Mouse (Mus musculus) urinary bladder, postnatal 4 days (tissue): Measurements from ENCODE around the gene Il20ra.
"Not testable (repeated sequence)": the region's sequence is repeated elsewhere in the genome, so short reads cannot be mapped to it uniquely, and the experiment has no call there.

Experiments used
- DNase-seq, 2 experiments: peaks; one replicate each; pipeline ENCODE4 v3.0.0; 2021 to 2022; ENCODE audit warnings: low spot score in 2 of 2

The Il20ra gene

DNA sequence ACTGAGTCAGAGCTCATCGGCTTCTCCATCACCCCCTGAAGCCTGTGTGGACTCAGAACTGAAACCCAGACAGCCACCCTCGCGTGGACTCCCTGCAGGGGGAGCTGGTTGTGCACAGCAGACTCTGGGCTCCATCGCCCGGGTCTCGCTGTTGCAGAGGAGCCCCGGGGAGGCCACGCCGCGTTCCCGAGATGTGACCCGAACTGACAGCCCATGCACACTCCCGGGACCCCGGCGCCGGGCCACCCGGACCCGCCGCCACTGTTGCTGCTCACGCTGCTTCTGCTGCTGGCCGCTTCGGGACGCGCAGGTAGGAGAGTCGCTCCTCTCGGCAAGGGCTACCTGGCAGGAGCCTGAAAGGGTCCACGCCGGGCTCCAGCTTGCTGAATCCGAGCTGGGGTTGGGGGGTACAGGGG is at the start of gene Il20ra:
Gene Il20ra, plus strand, starts transcription at position 150 of the 416 bp plus-strand sequence.
- DNase-seq: peak; percentile 29 to 64

DNA sequence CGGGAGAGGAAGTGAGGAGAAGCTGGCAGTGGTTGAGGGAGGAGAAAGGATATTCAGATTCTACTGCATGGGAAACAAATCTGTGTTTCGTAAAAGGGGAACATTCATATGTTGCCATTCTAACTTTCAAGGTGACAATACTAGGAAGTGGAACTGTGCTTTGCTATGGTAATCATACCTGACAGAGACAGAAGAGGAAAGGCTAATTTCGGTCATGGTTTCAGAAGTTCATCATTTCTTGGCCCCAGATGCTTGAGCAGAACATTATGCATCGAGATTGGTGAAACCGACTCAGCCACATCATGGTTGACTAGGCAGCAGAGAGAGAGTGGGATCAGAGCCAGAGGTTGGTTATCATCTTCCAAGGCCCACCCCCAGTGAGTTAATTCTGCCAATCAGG is 43.4 kb upstream of the Il20ra start:
- no peak for DNase-seq

DNA sequence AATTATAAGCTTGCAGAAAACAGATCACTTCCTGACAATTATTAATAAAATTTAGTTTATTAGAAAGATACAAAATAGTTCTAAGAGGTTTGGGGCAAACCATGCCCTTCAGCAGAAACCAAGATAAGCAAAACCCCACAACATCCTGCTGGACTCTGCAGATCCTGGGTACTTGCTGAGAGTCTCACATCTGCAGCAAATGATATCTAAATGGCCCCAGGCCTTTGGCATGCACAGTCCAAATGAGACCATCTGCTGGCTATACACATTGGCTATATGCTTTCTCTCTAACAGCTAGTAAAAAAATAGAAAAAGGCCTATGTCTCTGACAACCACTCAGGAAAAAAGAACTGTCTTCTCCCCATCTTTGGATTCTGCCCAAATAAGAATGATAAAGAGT is 40.4 kb upstream of the Il20ra start:
- DNase-seq: no peak

DNA sequence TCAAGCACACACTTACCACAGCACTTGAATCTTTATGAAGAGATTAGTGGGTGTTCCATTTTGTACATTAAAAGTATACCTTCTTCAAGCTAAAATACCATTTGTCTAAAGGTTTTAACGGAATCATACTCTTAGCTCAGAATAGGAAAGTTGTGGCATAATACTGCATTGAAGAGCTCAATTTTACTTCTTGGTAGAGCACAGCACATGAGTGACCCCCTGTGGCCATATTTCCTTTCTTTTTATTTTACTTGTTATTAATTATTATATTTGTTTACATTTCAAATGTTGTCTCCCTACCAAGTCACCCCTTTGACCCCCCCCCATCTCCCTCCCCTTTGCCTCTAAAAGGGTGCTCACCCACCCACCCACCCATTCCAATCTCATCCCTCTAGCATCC is 39.2 kb upstream of the Il20ra start:
- no peak for DNase-seq

DNA sequence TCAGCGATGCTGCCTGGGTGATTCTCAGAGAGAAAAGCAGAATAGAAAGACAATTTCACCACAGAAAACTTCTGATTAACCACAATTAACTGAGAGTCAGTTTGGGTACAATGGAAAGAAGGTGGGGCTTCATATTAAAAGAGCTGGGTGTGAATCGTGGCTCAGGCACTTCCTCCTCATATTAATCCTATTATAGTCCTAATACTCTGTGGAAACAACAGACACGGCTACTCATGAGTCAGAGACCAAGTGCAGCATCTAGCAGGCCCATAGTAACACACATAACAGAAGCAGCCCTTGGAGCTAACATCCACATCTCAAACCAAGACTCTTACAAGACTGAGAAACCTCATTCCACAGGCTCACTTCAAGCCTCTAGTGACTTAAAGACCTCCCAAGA is 24.7 kb upstream of the Il20ra start:
- DNase-seq: no peak

DNA sequence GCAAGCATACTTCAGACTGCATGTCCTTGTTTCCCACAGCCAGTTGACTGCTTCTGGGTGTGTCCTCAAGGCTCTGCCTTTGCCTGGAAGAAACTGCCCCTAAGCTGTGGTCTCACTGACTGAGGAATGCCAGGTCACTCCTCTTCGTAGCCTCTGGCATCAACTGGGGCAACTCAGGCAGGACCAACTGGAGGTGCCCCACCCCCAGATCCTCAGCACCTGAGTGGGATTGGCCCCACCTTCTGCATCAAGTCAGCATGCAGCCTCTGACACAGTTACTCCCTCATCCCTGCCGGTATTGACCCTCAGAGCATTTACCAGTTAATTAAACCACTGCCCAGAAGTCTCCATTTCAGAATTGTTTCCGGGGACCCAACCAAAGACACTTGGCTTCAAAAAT is 21.1 kb upstream of the Il20ra start:
- no peak for DNase-seq

DNA sequence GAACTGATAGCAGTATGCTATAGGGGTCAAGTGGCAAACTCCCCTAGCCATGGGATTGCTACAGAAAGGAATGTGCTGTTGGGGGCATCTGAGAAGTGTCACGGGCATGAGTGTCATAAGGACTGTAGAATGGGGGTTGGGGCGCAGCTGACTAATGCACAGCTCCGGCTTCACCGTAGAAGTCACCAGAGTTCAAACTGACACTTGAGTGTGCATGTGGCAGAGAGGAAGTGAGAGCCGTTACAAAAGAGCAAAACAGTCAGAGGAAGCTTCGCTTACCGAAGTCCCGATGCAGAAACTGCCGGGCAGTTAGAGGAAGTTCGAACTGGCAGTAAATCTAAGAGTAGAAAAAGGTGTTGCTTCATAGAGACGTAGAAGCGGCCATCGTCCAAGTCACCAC is 20.6 kb upstream of the Il20ra start:
- no peak for DNase-seq

DNA sequence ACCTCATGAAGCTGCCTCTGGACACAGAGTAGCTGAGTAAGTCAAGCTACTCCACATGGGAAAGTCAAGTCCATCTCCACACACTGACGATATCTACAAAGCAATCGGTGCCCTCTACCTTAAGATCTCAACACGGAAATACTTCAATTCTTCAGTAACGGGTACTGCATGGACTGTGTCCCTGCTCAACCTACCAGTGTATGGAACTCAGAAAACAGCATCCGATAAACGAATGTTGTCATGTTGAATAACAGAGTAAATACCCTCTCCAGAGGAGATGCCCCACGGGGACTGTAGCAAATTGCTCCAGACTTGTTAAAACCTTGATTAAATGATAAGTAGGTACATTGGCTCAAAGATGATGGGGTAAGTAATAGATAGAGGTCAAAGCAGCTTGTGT is 20.0 kb upstream of the Il20ra start:
- DNase-seq: no peak

DNA sequence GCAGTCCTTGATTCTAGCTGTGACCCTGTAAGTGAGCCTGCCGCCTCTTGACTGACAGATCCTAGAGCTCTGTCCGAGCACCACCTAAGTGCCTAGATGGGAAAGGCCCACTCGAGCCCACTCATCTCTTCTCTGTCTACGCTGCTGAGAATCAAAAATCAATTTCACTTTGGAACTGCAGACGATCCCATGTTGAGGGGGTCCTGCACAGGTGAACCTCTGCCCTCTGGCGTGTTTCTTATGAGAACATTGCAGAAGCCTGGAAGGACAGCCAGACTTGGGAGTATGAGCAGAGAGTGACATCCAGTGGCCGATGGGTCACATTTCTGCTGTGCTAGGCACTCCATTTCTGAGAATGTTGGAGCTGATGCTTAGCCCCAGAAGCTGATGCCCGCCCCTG is 19.4 kb upstream of the Il20ra start:
- DNase-seq: no peak

DNA sequence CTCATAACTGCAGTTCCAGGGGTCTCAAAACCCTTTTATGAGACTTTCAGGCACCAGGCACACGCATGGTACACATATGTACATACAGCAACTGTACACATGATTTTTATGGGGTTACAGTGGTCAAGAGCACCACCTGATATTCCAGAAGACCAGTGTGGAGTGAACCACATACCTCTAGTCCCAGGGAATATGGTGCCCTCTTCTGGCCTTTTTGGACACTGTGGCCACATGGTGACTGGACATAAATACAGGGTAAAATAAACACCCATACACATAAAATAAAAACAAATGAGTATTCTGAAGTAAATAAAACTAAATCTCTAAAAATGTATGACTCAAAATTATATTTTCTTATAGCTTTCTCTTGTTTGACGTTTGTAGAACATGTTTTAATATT is 18.7 kb upstream of the Il20ra start:
- no peak for DNase-seq

DNA sequence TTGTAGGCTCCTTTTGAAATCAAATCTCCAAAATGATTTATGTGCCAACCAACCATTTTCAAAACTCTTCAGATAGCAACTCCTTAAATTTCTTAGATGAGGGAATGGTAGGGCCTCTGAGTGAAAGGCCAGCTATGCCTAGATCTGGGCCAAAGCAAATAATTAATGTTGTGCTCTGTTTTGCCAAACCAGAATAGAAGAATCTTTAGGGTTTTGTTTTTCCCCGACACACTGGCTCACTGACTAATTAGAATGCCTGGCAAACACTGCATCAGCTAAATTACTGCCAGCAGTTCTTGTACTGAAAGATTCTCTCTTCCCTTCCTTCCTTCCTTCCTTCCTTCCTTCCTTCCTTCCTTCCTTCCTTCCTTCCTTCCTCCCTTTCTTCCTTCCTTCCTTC is 13.0 kb upstream of the Il20ra start:
- no peak for DNase-seq

DNA sequence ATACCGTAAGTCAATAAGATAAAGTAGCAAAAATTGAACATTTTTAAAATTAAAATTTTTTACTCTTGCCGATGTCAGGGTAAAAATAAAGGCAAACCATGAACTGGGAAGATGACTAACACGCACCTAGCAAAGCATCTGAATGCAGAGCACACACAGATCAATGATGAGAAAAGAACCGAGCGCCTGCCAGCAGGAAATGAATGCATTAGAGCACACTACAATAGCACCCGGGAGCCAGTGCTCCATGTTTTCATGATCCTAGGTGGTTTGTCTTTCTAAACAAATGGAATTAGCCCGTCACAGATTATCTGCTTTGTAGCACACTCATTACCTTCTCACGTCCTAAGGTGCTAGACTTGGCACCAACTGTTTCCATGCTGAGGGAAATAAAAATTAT is 7.9 kb upstream of the Il20ra start:
- no peak for DNase-seq

DNA sequence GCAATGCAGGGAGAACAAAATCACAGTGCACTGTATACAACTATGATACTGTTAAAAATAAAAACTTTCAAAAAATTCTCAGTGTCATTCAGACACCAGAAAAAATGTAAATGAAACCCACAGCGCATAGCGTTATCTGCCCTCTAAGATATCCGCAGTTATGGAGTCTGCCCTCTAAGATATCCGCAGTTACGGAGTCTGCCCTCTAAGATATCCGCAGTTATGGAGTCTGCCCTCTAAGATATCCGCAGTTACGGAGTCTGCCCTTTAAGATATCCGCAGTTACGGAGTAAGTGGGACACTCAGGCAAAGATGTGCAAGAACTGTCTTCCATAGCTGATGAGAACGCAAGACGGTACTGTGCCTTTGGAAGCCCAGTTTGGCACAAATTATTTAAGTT is 4.6 kb upstream of the Il20ra start:
- no peak for DNase-seq

DNA sequence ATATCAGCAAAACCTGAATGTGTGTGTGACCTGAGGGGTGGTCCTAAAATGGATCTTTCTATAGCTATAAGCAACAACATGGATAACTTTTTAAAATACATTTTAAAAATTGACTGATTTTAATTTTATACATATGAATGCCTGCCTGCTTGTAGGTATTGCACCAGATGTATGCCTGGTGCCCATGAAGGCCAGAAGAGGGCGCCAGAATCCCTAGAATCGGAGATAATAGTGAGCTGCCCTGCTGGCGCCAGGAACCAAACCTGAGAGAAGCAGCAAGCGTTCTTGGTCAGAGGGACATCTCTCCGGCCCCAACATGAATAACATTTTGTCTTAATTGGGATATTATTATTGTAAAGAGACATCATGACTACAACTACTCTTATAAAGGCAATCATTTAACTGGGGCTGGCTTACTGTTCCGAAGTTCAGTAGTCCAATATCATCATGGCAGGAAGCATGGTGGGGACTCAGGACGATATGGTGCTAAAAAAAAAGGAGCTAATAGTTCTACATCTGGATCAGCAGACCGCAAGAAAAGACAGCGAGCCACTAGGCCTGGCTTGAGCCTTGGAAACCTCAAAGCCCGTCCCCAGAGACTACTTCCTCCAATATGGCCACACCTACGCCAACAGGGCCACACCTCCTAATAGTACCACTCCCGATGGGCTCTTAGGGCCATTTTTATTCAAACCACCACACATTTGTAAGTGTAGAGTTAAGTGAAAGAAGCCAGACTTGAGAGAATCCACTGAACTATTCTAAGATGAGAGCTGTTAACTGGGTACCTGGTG is 3.9 kb upstream of the Il20ra start:
- DNase-seq: no peak

DNA sequence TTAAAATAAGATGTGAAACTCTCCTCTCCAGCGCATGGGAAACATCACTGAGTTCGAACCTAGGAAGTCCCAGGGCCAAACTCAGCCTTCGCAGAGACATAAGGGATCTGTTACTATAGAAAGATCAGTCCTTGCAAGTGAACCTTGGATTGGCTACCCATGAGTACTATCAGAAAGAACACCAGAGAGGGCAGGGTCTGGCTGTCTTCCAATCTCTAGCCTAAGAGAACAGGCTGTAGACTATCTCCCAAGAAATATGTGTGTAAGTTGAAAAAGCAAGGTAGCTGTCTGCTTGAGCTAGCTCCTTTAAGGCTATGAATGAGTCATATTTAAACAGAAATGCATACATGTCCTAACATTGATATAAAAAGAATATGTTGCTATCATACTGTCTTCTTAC is 1.4 kb upstream of the Il20ra start:
- DNase-seq: no peak

DNA sequence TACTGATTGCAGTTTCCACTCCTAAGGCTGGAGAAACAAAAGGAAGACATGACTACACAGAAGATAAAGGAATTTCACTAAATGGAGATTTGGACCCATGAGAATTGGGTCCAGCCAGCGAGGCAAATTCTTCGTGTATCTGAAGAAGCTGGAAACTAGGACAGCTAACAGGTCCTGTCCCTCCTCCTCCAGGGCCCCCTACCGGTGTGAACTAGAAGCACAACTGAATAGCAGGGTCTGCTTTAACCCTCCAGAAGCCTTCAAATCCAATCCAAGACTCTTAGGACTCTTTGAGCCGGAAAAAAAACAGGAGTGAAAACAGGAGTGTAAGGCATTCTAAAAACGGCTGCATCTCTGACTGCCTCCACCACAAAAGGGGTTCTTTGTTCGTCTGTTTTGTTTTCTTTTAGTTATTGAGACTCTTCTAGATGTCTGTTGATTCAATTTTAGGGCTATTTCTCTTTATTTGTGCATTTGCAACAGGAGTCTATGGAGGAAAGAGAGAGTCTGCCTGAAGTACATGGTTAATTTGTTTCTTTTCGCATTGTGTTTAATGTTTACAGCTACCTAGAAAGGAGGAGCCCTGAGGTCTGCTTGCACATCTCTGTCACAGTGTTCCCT is 709 bp upstream of the Il20ra start:
- DNase-seq: no peak

DNA sequence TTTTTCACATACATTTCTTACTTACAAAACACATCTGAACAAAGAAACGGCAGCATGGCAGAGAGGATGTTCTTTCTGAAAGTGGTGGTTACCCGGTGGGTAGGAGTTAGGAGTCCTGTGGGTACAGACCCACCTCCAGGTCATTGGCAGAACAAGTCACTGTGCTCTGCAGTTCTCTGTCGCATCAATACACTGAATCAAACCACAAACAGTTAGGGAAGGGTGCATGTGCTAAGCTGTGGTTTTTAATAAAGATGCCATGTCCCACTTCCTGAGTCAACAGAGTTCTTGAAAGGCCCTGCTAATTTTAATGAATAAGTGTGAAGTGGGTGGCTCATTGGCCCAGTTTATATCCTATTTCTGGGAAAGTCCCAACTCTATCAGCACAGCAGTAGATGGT is 6.3 kb downstream of the Il20ra start:
- DNase-seq: no peak

DNA sequence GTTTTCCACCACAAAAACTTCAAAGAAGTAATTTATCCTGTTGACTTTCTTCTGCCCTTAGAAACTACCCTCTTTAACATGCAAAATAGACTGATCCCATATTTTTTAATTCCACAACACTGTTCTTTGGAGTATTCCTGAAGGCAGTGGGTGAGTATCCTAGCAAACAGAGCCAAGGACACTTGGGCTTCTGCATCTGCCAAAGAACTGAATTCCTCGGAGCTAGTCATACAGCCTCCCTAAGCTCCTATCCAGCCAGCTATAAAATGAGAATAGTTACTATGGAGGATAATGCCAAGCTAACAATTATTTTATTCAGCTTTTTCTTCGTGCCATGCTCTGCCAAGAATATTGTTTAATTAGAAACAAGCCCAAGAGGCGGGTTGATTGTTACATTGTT is 9.9 kb downstream of the Il20ra start:
- DNase-seq: no peak

DNA sequence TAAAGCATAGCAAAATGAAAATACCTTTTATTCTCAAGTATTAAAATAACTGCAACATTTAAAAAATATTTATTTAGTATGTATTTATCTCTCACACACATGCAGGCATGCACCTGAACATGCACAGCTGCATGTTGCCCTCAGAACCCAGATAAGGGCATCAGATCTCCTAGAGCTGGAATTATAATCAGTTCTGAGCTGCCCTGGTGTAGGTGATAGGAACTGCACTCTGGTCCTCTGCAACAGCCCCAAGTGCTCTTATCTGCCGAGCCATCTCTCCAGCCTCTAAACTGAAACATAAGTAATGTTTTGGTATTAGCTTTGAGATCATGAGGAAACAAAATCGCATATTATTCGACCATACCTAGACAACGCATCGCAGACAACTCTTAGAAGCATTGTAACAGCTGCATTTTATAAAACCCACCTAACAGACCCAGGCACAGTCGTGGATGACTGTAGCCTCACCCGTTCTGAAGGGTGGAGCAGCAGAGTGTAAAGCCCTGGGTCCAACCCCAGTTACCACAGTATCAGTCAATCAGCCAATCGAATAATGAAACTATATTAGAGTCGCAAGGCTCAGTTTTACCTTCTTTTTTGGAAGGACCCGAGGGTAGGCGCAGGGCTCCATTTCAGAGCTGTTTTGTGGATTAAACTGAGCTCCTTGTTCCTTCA is 11.9 kb downstream of the Il20ra start:
- DNase-seq: no peak

DNA sequence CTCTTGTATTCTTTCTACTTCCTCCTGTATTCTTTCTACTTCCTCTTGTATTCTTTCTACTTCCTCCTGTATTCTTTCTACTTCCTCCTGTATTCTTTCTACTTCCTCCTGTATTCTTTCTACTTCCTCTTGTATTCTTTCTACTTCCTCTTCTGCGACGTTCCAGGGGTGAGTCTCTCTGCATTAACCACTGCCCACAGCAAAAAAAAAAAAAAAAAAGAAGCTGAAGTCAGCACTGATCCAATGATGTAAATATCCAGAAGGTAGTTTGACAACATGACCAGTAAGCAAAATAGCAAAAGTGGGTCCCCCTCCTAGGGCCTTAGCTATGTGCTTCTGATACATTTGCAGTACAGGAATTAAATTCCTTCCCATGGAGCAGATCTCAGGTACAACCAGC is 26.1 kb downstream of the Il20ra start:
- DNase-seq: not testable (repeated sequence)

DNA sequence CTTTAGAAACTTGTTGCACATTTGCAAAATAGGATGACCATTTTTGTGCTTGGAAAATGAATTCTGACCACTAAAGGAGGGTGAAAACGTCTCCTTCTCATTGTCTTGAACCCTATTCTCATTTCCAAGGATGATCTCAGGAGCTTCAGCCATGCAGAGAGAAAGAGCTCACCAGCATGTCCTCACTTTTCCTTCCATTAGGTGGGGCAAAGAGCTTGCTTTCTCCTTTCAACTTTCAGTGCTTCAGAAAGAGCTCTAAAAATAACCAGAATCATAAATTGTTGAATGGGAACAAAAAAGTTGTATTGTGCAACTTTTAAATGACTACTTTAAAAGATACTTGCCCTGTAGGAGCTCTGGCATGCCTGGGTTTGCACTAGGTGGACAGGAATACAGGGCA is 33.3 kb downstream of the Il20ra start:
- DNase-seq: no peak

DNA sequence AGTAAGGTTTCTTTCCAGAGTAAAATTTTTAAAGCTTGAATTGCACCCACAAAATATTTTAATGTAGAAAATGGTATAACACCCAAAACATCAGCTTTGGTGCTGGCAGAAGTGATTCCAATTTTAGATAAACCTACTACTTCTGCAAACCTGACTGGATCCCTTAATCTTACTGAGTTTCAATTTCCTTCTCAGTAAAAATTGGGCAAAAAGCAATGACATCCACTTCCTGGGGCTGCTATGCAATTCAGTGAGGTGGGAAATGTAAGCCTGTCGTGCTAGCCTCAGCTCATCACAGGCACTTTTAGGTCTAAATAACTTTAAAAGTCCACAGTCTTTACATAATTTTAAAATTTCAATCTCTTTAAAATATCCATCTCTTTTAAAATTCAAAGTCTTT is 33.8 kb downstream of the Il20ra start:
- no peak for DNase-seq

DNA sequence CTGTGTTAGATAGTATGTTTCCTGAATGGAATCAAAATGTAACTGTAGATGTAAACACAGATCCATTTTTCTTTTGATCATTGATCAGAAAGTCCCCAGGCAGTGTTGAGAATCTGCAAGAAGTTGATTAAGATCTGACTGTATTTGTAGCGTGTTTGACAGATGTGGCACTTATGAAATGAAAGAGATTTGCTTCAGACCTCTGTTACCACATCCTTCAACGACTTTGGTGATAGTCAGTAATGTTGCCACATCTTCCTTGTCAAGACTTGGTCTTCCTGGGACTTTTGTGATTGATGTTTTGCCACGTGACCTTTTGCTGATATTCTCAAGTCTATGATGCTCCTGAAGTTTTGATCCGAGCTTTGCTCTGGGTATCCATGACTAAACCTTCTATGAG is 35.3 kb downstream of the Il20ra start:
- no peak for DNase-seq
